Mouse (Mus musculus) embryonic fibroblast, embryonic 13.5 days (primary cell): ENCODE measurements around the gene Lix1l.

Source experiments
- CTCF ChIP-seq: IDR thresholded peaks from 2 replicates; pipeline ENCODE4 v1.5.1; 2011; ENCODE audit warnings: mild to moderate bottlenecking, control low read depth, low read length, moderate library complexity, borderline replicate concordance; ENCODE audit not compliant: insufficient read depth
- POLR2A ChIP-seq: IDR thresholded peaks from 2 replicates; pipeline ENCODE4 v1.6.1; 2011; ENCODE audit warnings: low read depth, mild to moderate bottlenecking, control low read depth, low read length, moderate library complexity

DNA sequence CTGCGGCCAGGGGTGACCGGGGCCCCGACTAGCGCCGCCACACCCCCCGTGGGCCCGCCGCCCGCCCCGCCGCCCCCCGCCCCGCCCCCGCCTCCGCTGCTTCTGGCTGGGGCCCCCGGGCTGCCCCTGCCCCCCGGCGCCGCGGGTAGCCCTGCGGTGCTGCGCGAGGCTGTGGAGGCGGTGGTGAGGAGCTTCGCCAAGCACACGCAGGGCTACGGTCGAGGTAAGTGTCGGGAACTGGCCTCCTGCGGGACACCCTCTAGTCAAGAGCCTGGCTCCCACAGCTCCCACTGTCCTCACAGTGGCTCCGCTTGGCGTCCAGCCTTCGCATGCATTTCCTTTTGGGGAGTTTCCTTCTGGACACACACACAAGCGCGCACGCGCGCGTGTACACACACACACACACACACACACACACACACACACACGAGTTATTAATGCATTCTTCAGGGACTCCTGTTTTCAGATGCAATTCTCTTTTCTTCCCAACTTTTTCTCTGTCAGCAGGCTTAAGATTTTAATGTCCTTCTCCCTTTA lies 370 bp downstream of the Lix1l start:
- TF ChIP-seq CTCF (no peak), POLR2A (peak; percentile 80)
